Mouse (Mus musculus) ovary, postnatal 14 days (tissue): ENCODE results near the gene G3bp2.
"Not testable (repeated sequence)": the region's sequence is repeated elsewhere in the genome, so short reads cannot be mapped to it uniquely, and the experiment has no call there.

Experiments
- DNase-seq: peaks from one replicate; pipeline ENCODE4 v3.0.0; 2022; ENCODE audit warnings: low spot score

Gene G3bp2

DNA sequence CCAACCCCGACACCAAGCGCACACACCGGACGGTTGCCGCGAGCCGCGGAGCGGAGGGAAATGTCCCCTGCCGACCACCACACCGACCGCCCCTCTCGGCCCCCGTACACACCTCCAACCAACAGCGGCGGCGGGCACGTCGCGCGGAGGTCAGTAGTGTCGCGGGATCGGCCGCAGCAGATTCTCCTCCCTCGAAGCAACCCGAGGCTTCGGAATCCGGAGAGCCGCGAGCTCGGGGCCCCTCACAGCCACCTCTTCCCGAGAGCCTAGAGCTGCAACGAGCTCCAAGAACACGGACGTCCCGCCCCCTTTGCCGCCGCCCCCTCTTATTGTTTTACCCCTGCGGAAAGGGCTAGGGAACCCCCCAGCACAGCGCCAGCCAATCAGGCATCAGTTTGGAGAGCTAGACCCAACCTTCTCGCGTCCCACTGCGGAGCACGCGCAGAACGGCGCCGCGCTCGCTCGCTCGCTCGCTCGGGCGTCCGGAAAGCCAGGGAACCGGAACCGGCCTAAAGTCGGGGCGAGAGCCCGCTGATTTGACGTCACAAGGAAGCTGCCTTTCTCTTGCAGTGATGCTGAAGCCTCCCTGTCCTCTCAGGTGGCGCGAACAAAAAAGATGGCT is at the start of gene G3bp2:
Gene G3bp2 (minus strand): TSS at position 303 of the 622 bp plus-strand sequence.
- DNase-seq = peak; percentile 93

DNA sequence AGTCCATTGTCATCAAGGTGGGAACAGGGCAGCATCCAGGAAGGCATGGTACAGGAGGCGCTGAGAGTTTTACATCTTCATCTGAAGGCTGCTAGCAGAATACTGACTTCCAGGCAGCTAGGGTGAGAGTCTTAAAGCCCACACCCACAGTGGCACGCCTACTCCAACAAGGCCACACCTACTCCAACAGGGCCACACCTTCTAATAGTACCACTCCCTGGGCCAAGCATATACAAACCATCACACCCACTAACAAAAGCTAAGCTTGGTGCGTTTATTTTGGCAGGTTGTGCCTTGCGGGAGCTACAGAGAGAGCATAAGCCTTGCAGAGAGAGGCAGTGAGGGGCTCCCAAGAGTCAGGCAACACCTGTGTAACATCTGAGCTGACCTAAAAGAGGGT is 49.5 kb upstream of the G3bp2 start:
- not testable (repeated sequence) for DNase-seq

DNA sequence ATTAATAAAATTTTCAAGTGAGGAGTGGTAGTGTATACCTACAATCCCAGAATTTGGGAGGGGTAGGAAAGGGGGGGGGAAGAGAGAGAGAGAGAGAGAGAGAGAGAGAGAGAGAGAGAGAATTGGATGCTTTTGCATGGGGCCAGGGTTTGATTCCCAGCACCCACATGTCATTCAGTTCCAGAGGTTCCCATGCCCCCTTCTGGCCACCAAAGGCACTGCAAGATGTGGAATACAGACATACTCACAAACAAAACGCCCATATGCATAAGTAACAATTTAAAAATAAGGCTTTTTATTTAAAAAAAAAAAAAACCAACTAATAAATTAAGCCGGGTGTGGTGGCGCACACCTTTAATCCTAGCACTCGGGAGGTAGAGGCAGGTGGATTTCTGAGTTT is 48.6 kb upstream of the G3bp2 start:
- DNase-seq = no peak

DNA sequence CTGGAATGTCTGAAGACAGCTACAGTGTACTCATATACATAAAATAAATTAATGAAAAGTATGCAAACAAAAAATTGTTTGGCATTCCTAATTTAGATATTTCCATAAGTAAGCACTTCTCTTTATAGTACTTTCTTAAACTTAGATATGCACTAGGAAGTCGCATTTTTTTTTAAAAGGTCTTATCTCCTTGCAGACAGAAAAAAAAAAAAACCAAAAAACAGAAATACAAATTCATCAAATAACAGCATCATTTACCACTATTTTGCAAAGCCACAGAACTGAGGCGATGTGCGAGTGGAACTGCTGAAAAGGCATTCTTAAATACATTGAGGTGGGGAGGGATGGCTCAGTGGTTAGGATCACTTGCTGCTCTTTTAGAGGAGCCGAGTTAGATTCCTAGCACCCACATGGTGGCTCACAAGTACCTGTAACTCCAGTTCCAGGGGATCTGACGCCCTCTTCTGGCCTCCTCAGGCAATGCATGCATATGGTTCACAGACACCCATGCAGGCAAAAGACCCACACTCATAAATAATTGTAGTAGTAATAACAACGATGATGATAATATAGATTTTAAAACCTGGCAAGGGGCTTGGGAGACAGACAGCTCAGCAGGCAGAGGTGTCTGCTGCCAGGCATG is 46.6 kb upstream of the G3bp2 start:
- no peak for DNase-seq

DNA sequence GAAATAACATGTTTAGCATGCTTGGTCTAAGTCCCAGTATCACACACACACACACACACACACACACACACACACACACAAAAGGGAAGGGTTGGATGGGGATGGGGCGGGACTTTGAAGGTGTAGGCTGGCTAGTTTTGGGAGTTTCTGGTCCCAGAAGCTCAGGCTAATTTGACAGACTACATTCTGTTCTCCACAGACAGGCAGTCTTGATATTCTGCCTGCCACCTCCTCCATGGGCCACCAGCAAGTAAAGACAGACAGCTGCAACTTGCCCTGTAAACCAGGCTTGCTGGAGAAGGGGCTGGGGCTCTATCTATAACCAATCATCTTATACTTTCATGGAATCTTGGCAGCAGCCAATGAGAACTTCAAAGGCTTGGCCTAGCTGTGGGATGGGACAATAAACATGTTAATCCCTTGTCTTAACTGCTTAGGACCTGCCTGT is 45.8 kb upstream of the G3bp2 start:
- no peak for DNase-seq

DNA sequence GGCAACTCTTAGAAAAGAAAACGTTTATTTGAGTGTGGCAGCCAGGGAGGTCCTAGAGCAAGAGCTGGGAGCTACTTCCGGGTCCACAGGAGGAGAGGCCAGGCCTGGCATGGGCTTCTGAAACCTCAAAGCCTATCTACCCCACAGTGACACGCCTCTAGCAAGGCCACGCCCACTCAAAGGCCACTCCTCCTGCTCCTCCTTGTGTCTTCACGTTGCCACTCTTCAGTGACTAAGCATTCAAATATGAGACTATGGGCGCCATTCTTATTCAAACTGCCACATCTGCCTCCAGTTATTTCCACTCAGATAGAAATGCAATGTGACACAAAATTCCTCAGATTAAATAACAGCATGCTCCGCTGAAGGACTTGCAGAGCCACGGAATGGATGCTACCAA is 45.1 kb upstream of the G3bp2 start:
- no peak for DNase-seq

- no peak for DNase-seq
These were observed 44.2 kb upstream of the G3bp2 start for GRCm38 (mm10) chr5:92127751-92128150.

GRCm38 (mm10) chr5:92127141-92127625 is 43.7 kb upstream of the G3bp2 start:
- no peak for DNase-seq

GRCm38 (mm10) chr5:92125446-92125845 is 41.9 kb upstream of the G3bp2 start:
- no peak for DNase-seq

DNA sequence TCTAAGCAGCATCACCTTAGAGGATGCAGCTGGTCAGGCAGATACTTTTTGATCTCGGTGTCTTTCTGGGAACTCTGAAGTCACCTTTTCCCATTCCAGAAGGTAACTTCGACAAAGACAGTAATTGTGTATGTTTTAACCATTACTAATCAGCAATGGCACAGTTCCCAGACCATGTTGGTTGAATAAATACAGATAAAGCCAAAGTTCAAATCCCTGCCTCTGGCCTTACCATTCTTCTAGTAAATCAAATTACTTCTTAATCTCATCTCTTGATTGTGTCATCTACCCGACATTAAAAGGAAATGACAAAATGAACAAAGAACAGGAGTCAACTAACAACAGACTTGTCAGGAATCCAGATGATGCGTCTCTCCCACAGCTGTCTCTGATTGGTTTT is 38.1 kb upstream of the G3bp2 start:
- DNase-seq = no peak

DNA sequence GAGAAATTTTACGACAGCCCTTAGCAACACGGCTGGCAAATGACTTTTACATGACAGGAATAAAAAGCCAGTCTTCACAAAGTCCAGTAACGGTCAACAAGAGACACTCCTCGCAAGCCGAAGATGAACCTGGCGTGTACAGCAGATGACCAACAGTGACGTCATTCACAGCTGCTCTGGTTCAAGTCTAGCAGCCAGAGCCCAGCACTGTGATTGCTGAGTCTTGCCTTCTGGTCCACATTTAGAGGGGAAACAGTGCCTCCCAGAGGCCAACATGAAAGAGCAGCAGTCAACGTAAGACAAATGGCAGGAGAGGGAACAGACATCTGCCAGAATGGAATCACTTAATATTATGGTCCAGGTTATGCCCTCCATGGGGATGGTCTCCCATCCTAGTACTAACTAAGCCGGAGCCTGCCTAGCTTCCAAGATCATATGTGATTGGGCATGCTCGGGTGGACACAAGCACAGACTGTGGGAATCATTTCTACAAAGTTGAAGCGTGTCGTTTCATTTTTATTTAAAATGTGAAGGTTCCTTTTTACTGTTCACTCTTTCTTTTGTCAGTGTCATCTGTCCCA is 34.4 kb upstream of the G3bp2 start:
- DNase-seq = peak; percentile 38

GRCm38 (mm10) chr5:92114939-92115338 is 31.4 kb upstream of the G3bp2 start:
- no peak for DNase-seq

DNA sequence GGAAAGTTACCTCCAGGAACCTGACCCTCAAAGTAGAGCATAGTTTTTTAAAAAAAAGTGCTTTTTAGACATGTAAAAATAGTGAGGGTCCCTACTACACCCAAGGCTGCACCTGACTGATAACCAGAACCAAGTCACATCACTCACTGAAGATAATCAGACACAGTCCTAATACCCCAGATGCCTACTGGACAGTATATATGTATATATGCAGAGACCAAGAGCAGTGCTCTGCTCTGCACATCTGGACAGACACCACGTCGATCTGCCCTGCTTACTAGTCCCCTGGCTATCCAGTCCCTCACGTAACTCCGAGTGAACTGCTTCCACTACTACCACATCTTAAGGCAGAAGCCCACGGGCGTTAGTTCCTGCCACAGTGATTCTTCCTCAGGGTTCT is 30.7 kb upstream of the G3bp2 start:
- DNase-seq = no peak

DNA sequence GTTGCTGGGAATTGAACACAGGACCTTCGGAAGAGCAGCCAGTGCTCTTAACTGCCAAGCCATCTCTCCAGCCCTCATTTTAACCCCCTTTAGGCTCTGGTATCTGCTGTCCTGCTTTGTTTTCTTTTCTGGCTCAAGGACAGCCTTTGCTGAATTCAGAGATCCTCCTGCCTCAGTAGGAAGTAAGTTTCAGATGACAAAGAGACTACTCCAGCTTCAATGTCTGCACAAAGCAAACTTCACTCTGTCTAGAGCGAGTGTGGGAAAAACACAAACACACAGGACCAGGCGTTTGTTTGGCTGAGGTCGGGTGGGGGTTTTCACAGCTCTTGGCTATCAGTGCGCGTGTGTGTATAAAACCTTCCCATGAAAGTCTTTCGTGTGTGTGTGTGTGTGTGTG is 30.0 kb upstream of the G3bp2 start:
- DNase-seq = no peak

GRCm38 (mm10) chr5:92112585-92112984 is 29.1 kb upstream of the G3bp2 start:
- DNase-seq = no peak

GRCm38 (mm10) chr5:92112175-92112574 is 28.7 kb upstream of the G3bp2 start:
- no peak for DNase-seq

- no peak for DNase-seq
These were observed 27.4 kb upstream of the G3bp2 start for GRCm38 (mm10) chr5:92110818-92111355.

- no peak for DNase-seq
These were observed 23.8 kb upstream of the G3bp2 start for GRCm38 (mm10) chr5:92107282-92107681.

DNA sequence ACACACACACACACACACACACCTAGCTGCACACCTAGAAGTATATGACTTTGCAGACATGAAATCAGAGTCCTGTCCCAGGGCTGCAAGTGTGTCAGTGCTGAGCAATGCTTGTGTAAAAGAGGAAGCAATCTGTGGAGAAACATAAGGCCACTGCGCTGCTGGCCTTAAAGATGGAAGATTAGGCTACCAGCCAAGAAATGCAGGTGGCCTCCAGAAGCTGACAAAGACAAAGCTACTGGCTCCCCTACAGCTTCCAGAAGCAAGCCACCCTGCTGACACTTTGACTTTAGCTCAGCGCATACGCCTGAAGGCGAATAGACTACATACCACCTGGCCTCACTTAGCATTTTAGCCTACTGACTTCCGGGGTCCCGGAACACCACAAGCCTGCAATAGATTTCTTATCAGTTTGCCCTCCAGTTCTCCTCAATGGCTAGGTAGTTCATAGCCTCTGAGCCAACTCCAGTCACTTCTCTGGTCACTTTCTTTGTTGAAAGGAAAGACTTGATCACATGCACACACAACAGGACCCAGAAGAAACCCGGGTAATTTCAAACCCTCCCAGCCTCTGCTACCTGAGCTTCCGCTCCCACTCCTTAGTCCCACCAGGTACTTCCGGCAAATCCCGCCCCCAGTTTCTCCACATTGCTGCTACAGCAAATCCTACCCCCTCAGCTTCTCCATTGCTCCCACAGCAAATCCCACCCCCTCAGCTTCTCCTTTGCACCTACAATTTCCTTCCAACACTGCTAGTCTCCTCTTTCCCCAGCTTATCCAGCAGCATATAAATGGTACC is 23.0 kb upstream of the G3bp2 start:
- DNase-seq = no peak

- DNase-seq = no peak
These were observed 20.4 kb upstream of the G3bp2 start for GRCm38 (mm10) chr5:92103816-92104415.

GRCm38 (mm10) chr5:92103062-92103461 is 19.5 kb upstream of the G3bp2 start:
- DNase-seq = no peak

DNA sequence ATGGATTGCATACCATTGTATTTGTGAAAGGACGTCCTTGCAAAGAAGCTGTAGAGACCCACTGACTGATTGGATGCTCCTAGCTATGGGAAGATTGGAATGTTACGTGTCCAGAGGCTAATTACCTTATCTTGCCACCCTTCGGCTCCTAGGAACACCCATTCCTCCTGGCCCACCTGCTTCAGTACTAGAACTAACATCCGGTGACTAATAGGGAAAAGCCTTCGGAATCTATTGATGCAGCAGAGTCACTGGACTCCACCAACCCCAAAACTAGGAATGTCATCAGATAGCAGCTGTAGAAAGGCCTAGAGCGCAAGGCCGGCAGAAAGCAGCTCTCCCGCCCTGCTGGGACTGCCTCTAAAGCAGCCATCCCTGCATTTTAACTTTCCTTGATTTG is 18.1 kb upstream of the G3bp2 start:
- DNase-seq = no peak
